Mouse (Mus musculus) v-Abl transformed pro-B cells (cell line): ENCODE measurements at regions not wholly inside any gene's neighbourhood (a gene's known extent, or its start where the extent isn't known, plus 50 kb on each side); places are given as distances from the start of the nearest gene placed in this dataset.

Source experiments
- in situ Hi-C, 2 experiments: fragments of 400-800 bp; cut with MboI; formaldehyde crosslinking; loops; one replicate each; pipeline ENCODE4 v1.15.1; 2025; ENCODE audit not compliant: unreplicated experiment in 2 of 2

GRCm38 (mm10) chr1:51649963-51650652, 171.9 kb upstream of the Nabp1 start:
- in situ Hi-C loops = loop anchor here (5.0 to 10.0 kb wide), 5 partner anchors 297 to 615 kb away; no protein-coding TSS in a partner anchor

GRCm38 (mm10) chr1:51647955-51648354, 169.7 kb upstream of the Nabp1 start:
- in situ Hi-C loops = loop anchor here (5.0 to 10.0 kb wide), 5 partner anchors 299 to 617 kb away; no protein-coding TSS in a partner anchor

- in situ Hi-C loops = loop anchor here (5.0 to 10.0 kb wide), 2 partner anchors 453 to 620 kb away; no protein-coding TSS in a partner anchor
Observed at GRCm38 (mm10) chr1:51644399-51644798, 166.2 kb upstream of the Nabp1 start.

GRCm38 (mm10) chr1:51643640-51644039, 165.4 kb upstream of the Nabp1 start:
- in situ Hi-C loops = loop anchor here (5.0 to 10.0 kb wide), 2 partner anchors 454 to 621 kb away; no protein-coding TSS in a partner anchor

GRCm38 (mm10) chr1:51638519-51639302, 160.5 kb upstream of the Nabp1 start:
- in situ Hi-C loops = no loop called here

- in situ Hi-C loops = no loop called here
Observed at GRCm38 (mm10) chr1:51635881-51636515, 157.8 kb upstream of the Nabp1 start.

- in situ Hi-C loops = no loop called here
Observed at GRCm38 (mm10) chr1:51633795-51634194, 155.6 kb upstream of the Nabp1 start.

- in situ Hi-C loops = no loop called here
Observed at GRCm38 (mm10) chr1:51632851-51633250, 154.6 kb upstream of the Nabp1 start.

GRCm38 (mm10) chr1:51629848-51630247, 151.6 kb upstream of the Nabp1 start:
- in situ Hi-C loops = no loop called here

GRCm38 (mm10) chr1:51628137-51628793, 150.0 kb upstream of the Nabp1 start:
- in situ Hi-C loops = no loop called here

GRCm38 (mm10) chr1:51626303-51626702, 148.1 kb upstream of the Nabp1 start:
- in situ Hi-C loops = no loop called here

GRCm38 (mm10) chr1:51625079-51625478, 146.9 kb upstream of the Nabp1 start:
- in situ Hi-C loops = no loop called here

- in situ Hi-C loops = loop anchor here in 1 of 2 experiments (25.0 kb wide), 1 partner anchor 287 kb away; no protein-coding TSS in a partner anchor
Observed at GRCm38 (mm10) chr1:51624551-51624950, 146.3 kb upstream of the Nabp1 start.

- in situ Hi-C loops = loop anchor here in 1 of 2 experiments (25.0 kb wide), 1 partner anchor 286 kb away; no protein-coding TSS in a partner anchor
Observed at GRCm38 (mm10) chr1:51622986-51623385, 144.8 kb upstream of the Nabp1 start.

GRCm38 (mm10) chr1:51622181-51622862, 144.1 kb upstream of the Nabp1 start:
- in situ Hi-C loops = loop anchor here in 1 of 2 experiments (25.0 kb wide), 1 partner anchor 285 kb away; no protein-coding TSS in a partner anchor

GRCm38 (mm10) chr1:51621062-51621461, 142.8 kb upstream of the Nabp1 start:
- in situ Hi-C loops = loop anchor here in 1 of 2 experiments (25.0 kb wide), 1 partner anchor 284 kb away; no protein-coding TSS in a partner anchor

- in situ Hi-C loops = loop anchor here (5.0 to 25.0 kb wide), 2 partner anchors 280 to 655 kb away; no protein-coding TSS in a partner anchor
Observed at GRCm38 (mm10) chr1:51617502-51618251, 139.5 kb upstream of the Nabp1 start.

- in situ Hi-C loops = loop anchor here (5.0 to 25.0 kb wide), 2 partner anchors 279 to 654 kb away; no protein-coding TSS in a partner anchor
Observed at GRCm38 (mm10) chr1:51616091-51616490, 137.9 kb upstream of the Nabp1 start.

- in situ Hi-C loops = loop anchor here (5.0 to 25.0 kb wide), 2 partner anchors 278 to 653 kb away; no protein-coding TSS in a partner anchor
Observed at GRCm38 (mm10) chr1:51615523-51615922, 137.3 kb upstream of the Nabp1 start.
